Comparison of ENCODE assay signal across 8 mouse cellular contexts in the genomic region with DNA sequence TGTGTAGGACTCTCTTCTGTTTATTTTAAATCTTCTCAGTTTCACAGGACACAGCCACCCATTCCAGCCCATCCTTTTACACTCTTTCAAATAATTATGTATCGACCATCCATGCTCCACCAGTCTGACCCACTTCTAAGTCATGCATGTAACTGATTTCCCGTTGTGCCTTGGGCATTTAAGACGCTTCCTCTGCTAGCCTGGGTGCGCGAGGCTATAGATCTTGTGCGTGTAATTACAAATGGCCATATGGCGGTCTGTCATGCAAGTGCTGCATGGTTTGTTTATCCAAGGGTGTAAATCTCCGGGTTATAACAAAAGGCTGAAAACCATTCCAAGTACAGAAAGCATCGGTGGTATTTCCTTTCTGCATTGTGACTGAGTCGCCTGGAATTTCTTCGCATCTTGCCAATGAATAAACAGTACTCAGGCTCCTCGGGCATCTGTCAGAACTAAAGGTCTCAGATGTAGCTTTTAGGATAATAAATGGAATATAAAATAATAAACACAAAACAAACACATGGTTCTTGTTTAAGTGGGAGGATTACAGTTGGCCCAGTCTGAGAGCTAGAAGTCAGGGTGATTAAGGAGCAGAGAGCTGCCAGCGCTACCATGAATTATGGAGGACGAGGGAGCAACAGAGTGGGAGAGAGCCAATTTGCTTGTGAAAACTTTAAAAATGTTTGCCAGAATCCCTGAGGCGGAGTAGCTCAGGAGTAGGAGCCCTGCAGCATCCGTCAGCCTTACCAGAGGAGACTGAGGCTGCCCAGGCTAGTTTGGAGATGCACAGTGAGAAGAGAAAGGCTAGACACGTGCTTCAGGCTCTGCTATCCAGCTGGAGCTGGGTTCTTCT. TPM values are rescaled to one million over a fixed set of nuclear protein-coding genes. Genes with fewer than 3 reads are reported as not detected.
DNase-seq lines count a peak whose midpoint lies in the region; ATAC-seq and TF ChIP-seq lines count a peak whose summit lies in the region.

No protein-coding gene starts in this region.

- no peak overlapping the region for H3K4me3 ChIP-seq in midbrain, embryonic 11.5 days (ENCODE audit: low read depth, low read length)
- no peak overlapping the region for H3K4me3 ChIP-seq in midbrain, embryonic 10.5 days
- no peak overlapping the region for H3K4me3 ChIP-seq in forebrain, embryonic 11.5 days (ENCODE audit: low read depth, low read length)
- H3K4me3 ChIP-seq in kidney, postnatal 0 days (replicated peaks; ENCODE audit: low read depth, low read length) = no peak overlapping the region
- H3K4me3 ChIP-seq in midbrain, embryonic 14.5 days (replicated peaks; ENCODE audit: low read depth, low read length) = no peak overlapping the region

- WGBS in midbrain, embryonic 11.5 days = 64% methylated on average over 17 of the region's 17 CpGs
- WGBS in midbrain, embryonic 10.5 days = 70% methylated on average over 17 of the region's 17 CpGs
- WGBS in forebrain, embryonic 11.5 days = 65% methylated on average over 17 of the region's 17 CpGs
- WGBS in kidney, postnatal 0 days = 2% methylated on average over 17 of the region's 17 CpGs
- WGBS in midbrain, embryonic 14.5 days = 46% methylated on average over 17 of the region's 17 CpGs

- peak; percentile 57; the same call in 1 of the 2 replicates for ATAC-seq in midbrain, embryonic 11.5 days (ENCODE audit: low FRiP score)
- no peak for ATAC-seq in forebrain, embryonic 11.5 days (replicated peaks; ENCODE audit: low FRiP score)
- peak; percentile 72 for ATAC-seq in kidney, postnatal 0 days (replicated peaks; ENCODE audit: low FRiP score, low read depth)
- ATAC-seq in midbrain, embryonic 14.5 days (ENCODE audit: low FRiP score, low TSS enrichment) = peak; percentile 31; the same call in 1 of the 2 replicates

- no peaks in the 10 kb centered on the region for H3K27me3 ChIP-seq in midbrain, embryonic 11.5 days (ENCODE audit: control insufficient read depth, insufficient read depth, low read length)
- H3K27me3 ChIP-seq in midbrain, embryonic 10.5 days (ENCODE audit: low read depth, poor library complexity, severe bottlenecking) = no peaks in the 10 kb centered on the region
- H3K27me3 ChIP-seq in forebrain, embryonic 11.5 days (ENCODE audit: control insufficient read depth, insufficient read depth, low read length) = no peaks in the 10 kb centered on the region
- no peaks in the 10 kb centered on the region for H3K27me3 ChIP-seq in kidney, postnatal 0 days (ENCODE audit: insufficient read depth, low read length)
- H3K27me3 ChIP-seq in midbrain, embryonic 14.5 days (ENCODE audit: control insufficient read depth, insufficient read depth, low read length) = no peaks in the 10 kb centered on the region

- no peak overlapping the region for H3K9ac ChIP-seq in midbrain, embryonic 11.5 days (ENCODE audit: low read length)
- no peak overlapping the region for H3K9ac ChIP-seq in forebrain, embryonic 11.5 days (ENCODE audit: low read length)
- H3K9ac ChIP-seq in kidney, postnatal 0 days (ENCODE audit: low read depth, low read length) = no peak overlapping the region
- no peak overlapping the region for H3K9ac ChIP-seq in midbrain, embryonic 14.5 days (replicated peaks; ENCODE audit: low read length)

- no peak overlapping the region for H3K27ac ChIP-seq in midbrain, embryonic 11.5 days (ENCODE audit: low read depth, low read length)
- H3K27ac ChIP-seq in midbrain, embryonic 10.5 days (replicated peaks) = no peak overlapping the region
- peak overlapping the region; percentile 46; the same call in 1 of the 2 replicates for H3K27ac ChIP-seq in forebrain, embryonic 11.5 days (ENCODE audit: low read depth, low read length)
- H3K27ac ChIP-seq in kidney, postnatal 0 days = peak overlapping the region; percentile 20; the same call in 1 of the 2 replicates
- peak overlapping the region; percentile 50; the same call in 1 of the 2 replicates for H3K27ac ChIP-seq in midbrain, embryonic 14.5 days (replicated peaks; ENCODE audit: low read depth, low read length)

- no peak overlapping the region for H3K4me2 ChIP-seq in midbrain, embryonic 11.5 days
- H3K4me2 ChIP-seq in forebrain, embryonic 11.5 days (ENCODE audit: low read depth, low read length, severe bottlenecking) = no peak overlapping the region
- H3K4me2 ChIP-seq in kidney, postnatal 0 days (ENCODE audit: low read length) = peak overlapping the region; percentile 27; the same call in 1 of the 2 replicates
- peak overlapping the region; percentile 16 for H3K4me2 ChIP-seq in midbrain, embryonic 14.5 days (ENCODE audit: low read length)

- no peaks in the 10 kb centered on the region for H3K9me3 ChIP-seq in midbrain, embryonic 11.5 days (ENCODE audit: control insufficient read depth, low read length)
- H3K9me3 ChIP-seq in midbrain, embryonic 10.5 days (replicated peaks) = no peaks in the 10 kb centered on the region
- no peaks in the 10 kb centered on the region for H3K9me3 ChIP-seq in forebrain, embryonic 11.5 days (ENCODE audit: control insufficient read depth, low read length)
- H3K9me3 ChIP-seq in kidney, postnatal 0 days (replicated peaks; ENCODE audit: low read length) = no peaks in the 10 kb centered on the region
- H3K9me3 ChIP-seq in midbrain, embryonic 14.5 days (ENCODE audit: control insufficient read depth, low read length) = no peaks in the 10 kb centered on the region

- TF ChIP-seq CTCF in kidney, postnatal 0 days (IDR thresholded peaks at IDR 0.05; ENCODE audit: low read depth) = no peak

- DNase-seq in midbrain, embryonic 11.5 days (ENCODE audit: low spot score, missing footprints) = peak; percentile 84
- DNase-seq in midbrain, embryonic 10.5 days (ENCODE audit: low spot score) = no peak
- DNase-seq in forebrain, embryonic 11.5 days (ENCODE audit: low spot score) = no peak
- peak; percentile 94 for DNase-seq in kidney, postnatal 0 days (ENCODE audit: low spot score)
- DNase-seq in midbrain, embryonic 14.5 days = peak; percentile 67
- DNase-seq in right cerebral cortex, adult 18-20 months = no peak
- DNase-seq in thymus, adult 18-20 months = no peak
- DNase-seq in spleen, postnatal 36 days (ENCODE audit: low spot score in 2 of 2) = no peak

- no peaks in the 10 kb centered on the region for H3K4me1 ChIP-seq in midbrain, embryonic 11.5 days (ENCODE audit: control insufficient read depth, insufficient read depth, low read length)
- 0 out of 2 replicates have a peak, but pooled peaks cover 5% of the 10 kb centered on the region for H3K4me1 ChIP-seq in midbrain, embryonic 10.5 days
- H3K4me1 ChIP-seq in forebrain, embryonic 11.5 days (replicated peaks; ENCODE audit: control insufficient read depth, insufficient read depth, low read length) = no peaks in the 10 kb centered on the region
- no peaks in the 10 kb centered on the region; the same call in 1 of the 2 replicates for H3K4me1 ChIP-seq in kidney, postnatal 0 days (replicated peaks; ENCODE audit: insufficient read depth, low read length)
- 0 out of 2 replicates have a peak, but pooled peaks cover 4% of the 10 kb centered on the region for H3K4me1 ChIP-seq in midbrain, embryonic 14.5 days (ENCODE audit: control insufficient read depth, insufficient read depth, low read length)

- H3K36me3 ChIP-seq in midbrain, embryonic 11.5 days (ENCODE audit: control insufficient read depth, insufficient read depth, low read length) = no peaks in the 10 kb centered on the region
- H3K36me3 ChIP-seq in midbrain, embryonic 10.5 days = no peaks in the 10 kb centered on the region
- H3K36me3 ChIP-seq in forebrain, embryonic 11.5 days (ENCODE audit: control insufficient read depth, insufficient read depth, low read length) = no peaks in the 10 kb centered on the region
- no peaks in the 10 kb centered on the region for H3K36me3 ChIP-seq in kidney, postnatal 0 days (ENCODE audit: insufficient read depth, low read length)
- no peaks in the 10 kb centered on the region for H3K36me3 ChIP-seq in midbrain, embryonic 14.5 days (ENCODE audit: control insufficient read depth, insufficient read depth, low read length)

RNA-seq across cellular contexts. Expression of a gene that starts 24.6 kb away (rescaled TPM):
- 0.14 TPM in 1 of 2 replicates, not detected in the other for polyA plus RNA-seq in midbrain, embryonic 11.5 days (2014; fragmentation: Nextera tagmentation; extraction: Ambion mirVana)
- 0.04 and 0.14 TPM in 2 replicates for polyA plus RNA-seq in midbrain, embryonic 10.5 days (2016; fragmentation: Nextera tagmentation; extraction: Ambion mirVana)
- polyA plus RNA-seq in forebrain, embryonic 11.5 days (2014; fragmentation: Nextera tagmentation; extraction: Ambion mirVana) = not detected in 2 replicates
- 0.17 and 0.29 TPM in 2 replicates for polyA plus RNA-seq in kidney, postnatal 0 days (2015; fragmentation: Nextera tagmentation; extraction: Ambion mirVana)
- 0.23 and 0.47 TPM in 2 replicates for polyA plus RNA-seq in midbrain, embryonic 14.5 days (2014; fragmentation: Nextera tagmentation; extraction: Ambion mirVana)

RNA-seq across cellular contexts. Expression of a gene that starts 40.6 kb away (rescaled TPM):
- polyA plus RNA-seq in midbrain, embryonic 11.5 days (2014; fragmentation: Nextera tagmentation; extraction: Ambion mirVana) = 1.2 and 1.6 TPM in 2 replicates
- polyA plus RNA-seq in midbrain, embryonic 10.5 days (2016; fragmentation: Nextera tagmentation; extraction: Ambion mirVana) = 1.1 and 1.6 TPM in 2 replicates
- polyA plus RNA-seq in forebrain, embryonic 11.5 days (2014; fragmentation: Nextera tagmentation; extraction: Ambion mirVana) = 1.4 and 2.0 TPM in 2 replicates
- polyA plus RNA-seq in kidney, postnatal 0 days (2015; fragmentation: Nextera tagmentation; extraction: Ambion mirVana) = 3.8 and 5.4 TPM in 2 replicates
- 11.3 and 11.7 TPM in 2 replicates for polyA plus RNA-seq in midbrain, embryonic 14.5 days (2014; fragmentation: Nextera tagmentation; extraction: Ambion mirVana)

RNA-seq across cellular contexts. Expression of a gene that starts 40.6 kb away (rescaled TPM):
- polyA plus RNA-seq in midbrain, embryonic 11.5 days (2014; fragmentation: Nextera tagmentation; extraction: Ambion mirVana) = 0.98 and 1.1 TPM in 2 replicates
- 0.56 and 0.70 TPM in 2 replicates for polyA plus RNA-seq in midbrain, embryonic 10.5 days (2016; fragmentation: Nextera tagmentation; extraction: Ambion mirVana)
- polyA plus RNA-seq in forebrain, embryonic 11.5 days (2014; fragmentation: Nextera tagmentation; extraction: Ambion mirVana) = 0.76 and 0.79 TPM in 2 replicates
- polyA plus RNA-seq in kidney, postnatal 0 days (2015; fragmentation: Nextera tagmentation; extraction: Ambion mirVana) = 2.2 and 2.3 TPM in 2 replicates
- polyA plus RNA-seq in midbrain, embryonic 14.5 days (2014; fragmentation: Nextera tagmentation; extraction: Ambion mirVana) = 1.9 and 2.7 TPM in 2 replicates

RNA-seq across cellular contexts. Expression of a gene that starts 47.4 kb away (rescaled TPM):
- polyA plus RNA-seq in midbrain, embryonic 11.5 days (2014; fragmentation: Nextera tagmentation; extraction: Ambion mirVana) = not detected in 2 replicates
- polyA plus RNA-seq in midbrain, embryonic 10.5 days (2016; fragmentation: Nextera tagmentation; extraction: Ambion mirVana) = 0.02 and 0.04 TPM in 2 replicates
- 0.08 and 0.15 TPM in 2 replicates for polyA plus RNA-seq in forebrain, embryonic 11.5 days (2014; fragmentation: Nextera tagmentation; extraction: Ambion mirVana)
- 0.08 TPM in 1 of 2 replicates, not detected in the other for polyA plus RNA-seq in kidney, postnatal 0 days (2015; fragmentation: Nextera tagmentation; extraction: Ambion mirVana)
- 0.37 and 0.81 TPM in 2 replicates for polyA plus RNA-seq in midbrain, embryonic 14.5 days (2014; fragmentation: Nextera tagmentation; extraction: Ambion mirVana)

Comparison
In these comparisons a context has a peak if more than half of its experiments do, and no peak if none do; other contexts are left out.
1. DNase-seq: peak in midbrain, embryonic 11.5 days (single experiment), kidney, postnatal 0 days (single experiment) and midbrain, embryonic 14.5 days (single experiment); none in midbrain, embryonic 10.5 days (single experiment), forebrain, embryonic 11.5 days (single experiment), right cerebral cortex, adult 18-20 months (single experiment), thymus, adult 18-20 months (0 of 2) and spleen, postnatal 36 days (0 of 2).
2. H3K27ac ChIP-seq: peak in forebrain, embryonic 11.5 days (single experiment), kidney, postnatal 0 days (single experiment) and midbrain, embryonic 14.5 days (single experiment); none in midbrain, embryonic 11.5 days (single experiment) and midbrain, embryonic 10.5 days (single experiment).
3. H3K4me2 ChIP-seq: peak in kidney, postnatal 0 days (single experiment) and midbrain, embryonic 14.5 days (single experiment); none in midbrain, embryonic 11.5 days (single experiment) and forebrain, embryonic 11.5 days (single experiment).